Mouse (Mus musculus) lung, adult 2 months (tissue): ENCODE data around the gene Cabp1.

Experiments
- CTCF ChIP-seq: fragments of 200-500 bp; IDR thresholded peaks from 2 replicates; pipeline ENCODE4 v1.5.1; 2011; ENCODE audit warnings: mild to moderate bottlenecking, low read length, control low read depth; ENCODE audit not compliant: insufficient read depth
- POLR2A ChIP-seq: fragments of 200-500 bp; IDR thresholded peaks from 2 replicates; pipeline ENCODE4 v1.6.1; 2011; ENCODE audit warnings: low read depth, mild to moderate bottlenecking, control low read depth, low read length, borderline replicate concordance; ENCODE audit errors: extremely low read depth

DNA sequence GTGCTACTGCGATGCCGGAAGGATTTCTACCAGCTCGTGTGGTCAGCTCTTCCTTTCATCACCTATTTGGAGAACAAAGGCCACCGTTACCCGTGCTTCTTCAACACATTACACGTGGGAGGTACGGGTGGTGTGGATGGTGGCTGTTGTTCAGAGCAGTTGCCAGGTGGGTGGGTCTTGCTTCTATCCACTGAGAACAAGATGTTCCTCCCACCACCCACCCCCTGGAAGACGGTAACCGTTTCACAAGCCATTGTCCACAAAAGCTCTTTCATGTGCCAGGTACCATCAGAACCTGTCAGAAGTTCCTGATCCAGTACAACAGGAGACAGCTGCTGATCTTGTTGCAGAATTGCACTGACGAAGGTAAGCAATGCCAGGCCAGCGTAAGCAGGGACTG lies 46.0 kb upstream of the Cabp1 start:
- TF ChIP-seq CTCF, result no peak
- no peak for TF ChIP-seq POLR2A
